Mouse (Mus musculus): ENCODE data around the gene Loxl4. TPM values are rescaled to one million over a fixed set of nuclear protein-coding genes. Genes with fewer than 3 reads are reported as not detected.

The Loxl4 gene
- polyA plus RNA-seq, 1 experiment = 2.7 TPM

- no peak for DNase-seq (ENCODE audit: low read depth)
Measured at GRCm38 (mm10) chr19:42609716-42610115, 2.9 kb downstream of the Loxl4 start.

- DNase-seq (ENCODE audit: low read depth) = no peak
Measured at GRCm38 (mm10) chr19:42608082-42608481, 4.5 kb downstream of the Loxl4 start.

- no peak for DNase-seq (ENCODE audit: low read depth)
Measured at GRCm38 (mm10) chr19:42602576-42602975, 10.0 kb downstream of the Loxl4 start.

- DNase-seq (ENCODE audit: low read depth) = no peak
Measured at GRCm38 (mm10) chr19:42602041-42602440, 10.6 kb downstream of the Loxl4 start.

GRCm38 (mm10) chr19:42601445-42601844 lies 11.2 kb downstream of the Loxl4 start:
- DNase-seq (ENCODE audit: low read depth) = no peak

GRCm38 (mm10) chr19:42600591-42600990 lies 12.0 kb downstream of the Loxl4 start:
- no peak for DNase-seq (ENCODE audit: low read depth)

- no peak for DNase-seq (ENCODE audit: low read depth)
Measured at GRCm38 (mm10) chr19:42599891-42600290, 12.7 kb downstream of the Loxl4 start.

GRCm38 (mm10) chr19:42597896-42598295 lies 14.7 kb downstream of the Loxl4 start:
- peak; percentile 67 for DNase-seq (ENCODE audit: low read depth)

GRCm38 (mm10) chr19:42597286-42597685 lies 15.3 kb downstream of the Loxl4 start:
- no peak for DNase-seq (ENCODE audit: low read depth)

- no peak for DNase-seq (ENCODE audit: low read depth)
Measured at GRCm38 (mm10) chr19:42595066-42595465, 17.5 kb downstream of the Loxl4 start.

- DNase-seq (ENCODE audit: low read depth) = no peak
Measured at GRCm38 (mm10) chr19:42593456-42593855, 19.2 kb downstream of the Loxl4 start.

GRCm38 (mm10) chr19:42591534-42591933 lies 21.1 kb downstream of the Loxl4 start:
- no peak for DNase-seq (ENCODE audit: low read depth)

GRCm38 (mm10) chr19:42589246-42589645 lies 23.4 kb downstream of the Loxl4 start:
- DNase-seq (ENCODE audit: low read depth) = no peak

- DNase-seq (ENCODE audit: low read depth) = no peak
Measured at GRCm38 (mm10) chr19:42587704-42588103, 24.9 kb downstream of the Loxl4 start.

GRCm38 (mm10) chr19:42584188-42584587 lies 28.4 kb downstream of the Loxl4 start:
- DNase-seq (ENCODE audit: low read depth) = no peak

GRCm38 (mm10) chr19:42583677-42584076 lies 28.9 kb downstream of the Loxl4 start:
- no peak for DNase-seq (ENCODE audit: low read depth)

- DNase-seq (ENCODE audit: low read depth) = no peak
Measured at GRCm38 (mm10) chr19:42582811-42583370, 29.7 kb downstream of the Loxl4 start.

GRCm38 (mm10) chr19:42580701-42581100 lies 31.9 kb downstream of the Loxl4 start:
- no peak for DNase-seq (ENCODE audit: low read depth)

- DNase-seq (ENCODE audit: low read depth) = no peak
Measured at GRCm38 (mm10) chr19:42578631-42579030, 34.0 kb downstream of the Loxl4 start.

- DNase-seq (ENCODE audit: low read depth) = no peak
Measured at GRCm38 (mm10) chr19:42576856-42577255, 35.8 kb downstream of the Loxl4 start.

GRCm38 (mm10) chr19:42575317-42575716 lies 37.3 kb downstream of the Loxl4 start:
- DNase-seq (ENCODE audit: low read depth) = no peak

- DNase-seq (ENCODE audit: low read depth) = no peak
Measured at GRCm38 (mm10) chr19:42571291-42571690, 41.3 kb downstream of the Loxl4 start.

- DNase-seq (ENCODE audit: low read depth) = no peak
Measured at GRCm38 (mm10) chr19:42569076-42569475, 43.5 kb downstream of the Loxl4 start.

GRCm38 (mm10) chr19:42567020-42567419 lies 45.6 kb downstream of the Loxl4 start:
- no peak for DNase-seq (ENCODE audit: low read depth)

Data from gonadal fat pad, adult 2 months (tissue).